9 mouse cellular contexts compared by ENCODE assay signal in the genomic region with DNA sequence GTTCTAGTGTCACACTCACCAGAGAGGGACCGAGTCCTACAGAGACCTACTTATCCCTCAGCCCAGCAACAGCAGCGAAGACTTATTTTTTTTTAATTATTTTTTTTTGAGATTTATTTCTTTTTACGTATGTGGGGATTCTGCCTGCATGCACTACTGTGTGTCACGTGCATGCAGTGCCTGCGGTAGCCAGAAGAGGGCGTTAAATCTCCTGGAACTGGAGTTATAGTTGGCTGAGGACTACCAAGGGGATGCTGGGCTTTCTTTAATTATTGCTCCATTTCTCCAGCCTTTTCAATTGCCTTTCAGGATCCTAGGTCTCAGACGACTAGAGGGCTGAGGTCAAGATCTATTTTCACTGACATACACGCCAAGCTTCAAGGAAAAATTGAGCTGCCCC. TPM values are rescaled to one million over a fixed set of nuclear protein-coding genes. Genes with fewer than 3 reads are reported as not detected.
DNase-seq lines count a peak whose midpoint lies in the region.
"Had no signal": no experiment of that assay in that cellular context is flagged by ENCODE, and none has a peak within 500 bp of the region (broad histone marks: within the 10 kb centered on the region; RNA-seq: fewer than 3 reads in every experiment).

No protein-coding gene starts in this region.

- DNase-seq in heart, postnatal 14 days: peak; percentile 51 to 71
- DNase-seq in heart, postnatal 25 days (ENCODE audit: low spot score): no peak
- peak; percentile 69 for DNase-seq in right cerebral cortex, postnatal 14 days
- no peak for DNase-seq in right cerebral cortex, adult 2 months (ENCODE audit: low spot score in 2 of 2)
- peak; percentile 72 for DNase-seq in adrenal gland, postnatal 14 days
- DNase-seq in limb, embryonic 10.5 days (ENCODE audit: low spot score): peak; percentile 55
- no peak for DNase-seq in frontal cortex, postnatal 25 days (ENCODE audit: low spot score in 2 of 2)
- no peak for DNase-seq in urinary bladder, postnatal 36 days (ENCODE audit: low spot score in 2 of 2)

- peaks cover 7% of the 10 kb centered on the region for H3K4me1 ChIP-seq in limb, embryonic 10.5 days
- H3K4me1 ChIP-seq: neural tube, embryonic 12.5 days had no signal

- no peaks in the 10 kb centered on the region for H3K27me3 ChIP-seq in limb, embryonic 10.5 days (ENCODE audit: low read depth, poor library complexity, severe bottlenecking)
- H3K27me3 ChIP-seq: neural tube, embryonic 12.5 days had no signal

- H3K36me3 ChIP-seq in limb, embryonic 10.5 days: peaks cover 8% of the 10 kb centered on the region; the same call in 1 of the 2 replicates

- no peak overlapping the region for H3K4me3 ChIP-seq in limb, embryonic 10.5 days
- H3K4me3 ChIP-seq: neural tube, embryonic 12.5 days had no signal

- no peak overlapping the region for H3K27ac ChIP-seq in limb, embryonic 10.5 days
- H3K27ac ChIP-seq: neural tube, embryonic 12.5 days had no signal

- WGBS in limb, embryonic 10.5 days: 58% methylated on average over 8 of the region's 8 CpGs

- no peaks in the 10 kb centered on the region for H3K9me3 ChIP-seq in limb, embryonic 10.5 days (replicated peaks)
- H3K9me3 ChIP-seq: neural tube, embryonic 12.5 days had no signal

- intact Hi-C loops in heart, postnatal 14 days (cut with DNase I): loop anchor here (5.0 kb wide), 3 partner anchors 75 to 155 kb away; a partner anchor contains a TSS
- intact Hi-C loops in heart, postnatal 25 days (cut with DNase I): loop anchor here (5.0 kb wide), 1 partner anchor 75 kb away; a partner anchor contains a TSS

RNA-seq across cellular contexts. Expression of a gene that starts 40.4 kb away (rescaled TPM):
- not detected for total RNA-seq in heart, postnatal 14 days (2021)
- total RNA-seq in heart, postnatal 25 days (2021): not detected
- total RNA-seq in adrenal gland, postnatal 14 days (2021): not detected in 2 replicates
- polyA plus RNA-seq in limb, embryonic 10.5 days (2016; fragmentation: Nextera tagmentation; extraction: Ambion mirVana): not detected in 2 replicates
- polyA plus RNA-seq: neural tube, embryonic 12.5 days had no signal

Comparison
In these comparisons a context has a peak if more than half of its experiments do, and no peak if none do; other contexts are left out.
1. DNase-seq: peak in heart, postnatal 14 days (2 of 2), right cerebral cortex, postnatal 14 days (single experiment), adrenal gland, postnatal 14 days (single experiment) and limb, embryonic 10.5 days (single experiment); none in heart, postnatal 25 days (single experiment), right cerebral cortex, adult 2 months (0 of 2), frontal cortex, postnatal 25 days (0 of 2) and urinary bladder, postnatal 36 days (0 of 2).